In the genomic region with DNA sequence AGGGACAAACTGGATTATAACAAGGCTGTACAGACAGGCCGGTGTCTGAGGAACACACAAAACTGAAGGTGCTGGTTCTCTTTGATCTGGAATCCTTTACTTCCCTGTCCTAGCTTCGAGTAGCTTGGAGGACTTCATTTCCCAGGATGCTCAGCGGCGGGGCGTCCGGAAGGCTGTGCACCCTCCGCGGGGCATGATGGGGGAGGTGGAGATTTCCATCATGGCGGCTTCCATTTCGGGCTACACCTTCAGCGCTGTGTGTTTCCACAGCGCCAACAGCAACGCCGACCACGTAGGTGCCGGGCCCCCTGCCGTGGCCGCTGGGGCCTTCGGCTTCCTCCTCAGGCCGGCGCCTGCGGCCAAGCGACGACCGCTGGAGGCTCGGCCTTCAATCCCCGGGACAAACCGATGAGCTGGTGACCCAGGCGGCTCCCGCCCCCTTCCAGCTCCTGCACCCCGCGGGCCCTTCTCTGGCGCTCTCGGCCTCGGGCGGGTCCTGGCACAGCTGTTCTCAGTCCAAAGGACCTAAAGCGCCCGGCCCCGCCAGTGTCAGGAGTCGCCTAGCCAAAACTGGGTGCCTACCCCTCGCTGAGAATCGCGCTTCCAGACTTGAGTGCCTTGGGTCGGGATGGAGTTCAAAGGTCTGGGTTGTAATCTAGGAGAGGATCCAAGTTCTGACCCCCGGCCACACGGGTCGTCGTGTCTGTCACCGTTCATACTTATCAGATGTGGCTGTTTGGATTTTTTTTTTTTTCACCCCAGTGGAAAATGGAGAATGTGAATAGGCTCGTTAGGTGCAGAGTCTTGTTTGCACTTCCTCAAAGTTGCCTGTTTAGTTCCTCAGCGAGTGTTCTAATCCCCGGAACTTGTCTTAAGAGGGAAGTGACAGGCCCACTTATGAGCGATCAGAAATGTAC, we compare ENCODE assay signal across 1 mouse cellular context.
TF ChIP-seq lines count a peak whose summit lies in the region.

A gene (plus strand): TSS at position 184 of the 917 bp plus-strand sequence.

TF ChIP-seq in CH12.LX, 34 proteins besides CTCF, POLR2A, EP300 and RAD21 (continued from another document):
- no peak for TF ChIP-seq USF2 (conservative IDR thresholded peaks at IDR 0.05; ENCODE audit: low read depth, low read length)
- TF ChIP-seq ZC3H11A (IDR thresholded peaks at IDR 0.05; ENCODE audit: low read depth, low read length), result no peak
- TF ChIP-seq ZNF384 (IDR thresholded peaks at IDR 0.05; ENCODE audit: low read depth, low read length), result peak; percentile 65
- no peak for TF ChIP-seq MYC (IDR thresholded peaks at IDR 0.05; ENCODE audit: low read depth, low read length)
- TF ChIP-seq NRF1 (IDR thresholded peaks at IDR 0.05; ENCODE audit: low read depth, low read length), result peak; percentile 62
- no peak for TF ChIP-seq E2F4 (IDR thresholded peaks at IDR 0.05; ENCODE audit: insufficient replicate concordance, low read depth, low read length)
- no peak for TF ChIP-seq MAX (IDR thresholded peaks at IDR 0.05; ENCODE audit: low read length)
- peak; percentile 61; the same call in 1 of the 2 replicates for TF ChIP-seq GABPA (IDR thresholded peaks at IDR 0.05; ENCODE audit: insufficient replicate concordance, low read depth, low read length)
- TF ChIP-seq HCFC1 (IDR thresholded peaks at IDR 0.05; ENCODE audit: low read depth, low read length), result peak; percentile 96
- no peak for TF ChIP-seq CHD2 (IDR thresholded peaks at IDR 0.05; ENCODE audit: low read length)
- peak; percentile 74 for TF ChIP-seq MXI1 (IDR thresholded peaks at IDR 0.05; ENCODE audit: low read depth, low read length)
- 0 out of 2 replicates have a peak, but pooled peaks have one; percentile 10 for TF ChIP-seq ETS1 (conservative IDR thresholded peaks at IDR 0.05; ENCODE audit: low read depth, low read length)
- no peak for TF ChIP-seq JUND (conservative IDR thresholded peaks at IDR 0.05; ENCODE audit: low read depth, low read length)
- TF ChIP-seq SMC3 (IDR thresholded peaks at IDR 0.05; ENCODE audit: low read depth, low read length), result no peak
- no peak for TF ChIP-seq ZKSCAN1 (IDR thresholded peaks at IDR 0.05; ENCODE audit: borderline replicate concordance, low read depth, low read length)
- TF ChIP-seq TCF12 (IDR thresholded peaks at IDR 0.05; ENCODE audit: low read depth, low read length), result peak; percentile 96
- TF ChIP-seq ZMIZ1 (IDR thresholded peaks at IDR 0.05; ENCODE audit: low read depth, low read length), result no peak; the same call in none of the 2 replicates
- TF ChIP-seq JUN (IDR thresholded peaks at IDR 0.05; ENCODE audit: insufficient read depth, low read depth, low read length), result no peak
- no peak for TF ChIP-seq USF1 (IDR thresholded peaks at IDR 0.05; ENCODE audit: low read depth, low read length)
- no peak; the same call in 1 of the 2 replicates for TF ChIP-seq POLR2AphosphoS2 (IDR thresholded peaks at IDR 0.05; ENCODE audit: low read depth, low read length)
- TF ChIP-seq CHD1 (IDR thresholded peaks at IDR 0.05; ENCODE audit: low read depth, low read length), result no peak; the same call in 1 of the 2 replicates
- TF ChIP-seq MAZ (IDR thresholded peaks at IDR 0.05; ENCODE audit: low read depth, low read length), result no peak
- TF ChIP-seq SIN3A (IDR thresholded peaks at IDR 0.05; ENCODE audit: low read length), result peak; percentile 75
